Mouse (Mus musculus) ES-E14 (cell line): ENCODE results near the gene Arid2.

ENCODE experiments used
- CHD2 ChIP-seq: IDR thresholded peaks from 2 replicates; pipeline ENCODE4 v1.6.1; 2014; ENCODE audit warnings: mild to moderate bottlenecking, low read depth, low read length, inconsistent platforms
- MAFK ChIP-seq: IDR thresholded peaks from 2 replicates; pipeline ENCODE4 v1.6.1; 2014; ENCODE audit warnings: mild to moderate bottlenecking, low read depth, low read length, inconsistent platforms; ENCODE audit not compliant: insufficient read depth
- ZC3H11A ChIP-seq: IDR thresholded peaks from 2 replicates; pipeline ENCODE4 v1.6.1; 2012; ENCODE audit warnings: low read depth, mild to moderate bottlenecking, inconsistent platforms, low read length, borderline replicate concordance
- ZNF384 ChIP-seq: IDR thresholded peaks from 2 replicates; pipeline ENCODE4 v1.6.1; 2012; ENCODE audit warnings: low read depth, low read length, inconsistent platforms

DNA sequence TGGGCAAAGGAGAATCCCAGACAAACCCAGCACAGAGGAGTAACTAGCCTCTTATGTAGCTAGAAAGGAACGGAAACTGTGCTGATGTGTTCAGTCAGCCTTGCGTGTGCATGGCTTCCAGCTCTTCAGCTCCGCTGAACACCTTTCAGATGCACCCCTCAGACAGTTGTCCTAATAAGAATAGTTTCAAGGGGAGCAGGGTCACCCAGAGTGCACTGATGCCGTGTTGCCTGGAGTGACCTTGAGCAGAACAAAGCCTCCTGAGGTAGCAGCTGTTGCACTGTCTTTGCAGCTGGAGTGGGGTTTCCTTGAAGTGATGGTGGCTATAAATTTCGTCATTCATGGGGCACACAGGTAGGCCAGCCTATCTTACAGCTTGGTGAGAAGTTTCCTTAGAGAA is 46.0 kb downstream of the Arid2 start:
- no peak for TF ChIP-seq ZC3H11A
- TF ChIP-seq ZNF384 = no peak; the same call in 1 of the 2 replicates
- TF ChIP-seq MAFK = no peak
- TF ChIP-seq CHD2 = no peak
